Mouse (Mus musculus): ENCODE results near the gene Rpn1.
A peak's percentile ranks its signal among the peaks of the same experiment; 100 is the strongest.

Rpn1 gene

GRCm38 (mm10) chr6:88065968-88066367 is 18.3 kb upstream of the Rpn1 start:
- no peak for DNase-seq (ENCODE audit: low spot score)

DNA sequence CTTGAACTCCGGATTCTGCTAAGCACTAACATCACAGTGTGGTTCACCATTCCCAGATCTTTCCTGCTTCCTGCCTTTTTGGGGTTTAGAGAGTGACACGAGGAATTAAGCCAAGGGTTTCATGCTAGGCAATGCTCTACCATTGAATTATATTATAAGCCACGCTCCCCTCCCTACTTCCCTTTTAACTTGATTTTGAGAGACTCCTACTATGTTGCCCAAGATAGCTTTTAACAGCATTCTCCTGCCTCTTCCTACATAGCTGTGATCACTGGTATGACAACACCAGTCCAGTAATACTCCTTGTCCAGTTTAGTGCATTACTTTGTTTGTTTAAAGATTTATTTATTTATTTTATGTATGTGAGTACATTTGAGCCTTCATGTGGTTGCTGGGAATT is 16.6 kb upstream of the Rpn1 start:
- no peak for DNase-seq (ENCODE audit: low spot score)

DNA sequence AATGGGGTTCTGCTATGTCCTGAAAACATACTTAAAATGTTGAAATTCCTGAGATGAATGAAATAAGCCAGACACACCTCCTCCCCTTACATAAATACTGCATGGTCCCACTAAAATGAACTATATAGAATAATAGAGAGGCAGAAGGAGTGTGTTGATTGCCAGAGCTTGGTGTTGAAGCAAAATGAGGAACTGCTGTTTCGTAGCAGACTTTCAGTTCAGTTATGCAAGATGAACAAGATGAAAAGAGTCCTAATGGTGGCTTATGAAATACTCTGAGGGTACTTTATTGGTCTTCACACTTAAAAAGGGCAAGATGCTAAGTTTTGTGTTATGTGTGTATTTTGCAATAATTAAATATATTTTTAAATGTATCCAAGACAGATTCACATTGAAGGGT is 15.5 kb upstream of the Rpn1 start:
- DNase-seq (ENCODE audit: low spot score) = no peak

DNA sequence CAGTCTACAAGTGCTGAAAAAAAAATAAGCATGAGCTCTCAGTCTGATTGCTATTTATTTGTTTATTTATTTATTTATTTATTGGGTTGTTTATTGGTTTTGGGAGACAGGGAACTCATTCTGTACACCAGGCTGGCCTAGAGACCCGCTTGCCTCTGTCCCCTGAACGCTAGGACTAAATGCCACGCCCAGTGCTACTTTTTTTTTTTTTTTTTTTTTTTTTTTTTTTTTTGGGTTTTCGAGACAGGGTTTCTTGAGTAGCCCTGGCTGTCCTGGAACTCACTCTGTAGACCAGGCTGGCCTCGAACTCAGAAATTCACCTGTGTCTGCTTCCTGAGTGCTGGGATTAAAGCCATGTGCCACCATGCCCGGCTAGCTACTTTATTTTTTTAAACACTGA is 13.8 kb upstream of the Rpn1 start:
- no peak for DNase-seq (ENCODE audit: low spot score)

- peak; percentile 90 for DNase-seq (ENCODE audit: low spot score)
Observed at GRCm38 (mm10) chr6:88071216-88071615, 13.1 kb upstream of the Rpn1 start.

- peak; percentile 97 for DNase-seq (ENCODE audit: low spot score)
Observed at GRCm38 (mm10) chr6:88074752-88075554, 9.3 kb upstream of the Rpn1 start.

- no peak for DNase-seq (ENCODE audit: low spot score)
Observed at GRCm38 (mm10) chr6:88075960-88076517, 8.2 kb upstream of the Rpn1 start.

DNA sequence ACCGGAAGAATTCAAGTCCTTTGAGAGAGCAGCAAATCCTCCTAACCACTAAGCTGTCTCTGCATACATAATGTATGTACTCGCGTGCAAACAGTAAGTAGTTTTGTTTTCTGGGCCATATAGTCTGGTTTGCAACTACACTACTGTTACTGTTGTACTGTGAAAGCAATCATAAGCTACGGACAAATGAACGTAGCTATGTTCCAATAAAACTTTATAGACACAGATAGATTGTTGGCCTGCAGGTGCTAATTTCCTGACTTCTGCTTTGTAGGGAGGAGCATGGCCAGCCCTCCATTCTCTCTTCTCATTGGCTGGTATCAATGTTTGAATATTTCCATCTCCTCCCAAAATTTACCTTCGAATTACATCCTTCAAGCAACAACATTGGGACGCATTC is 1.2 kb upstream of the Rpn1 start:
- no peak for DNase-seq (ENCODE audit: low spot score)

GRCm38 (mm10) chr6:88083672-88084071 is 610 bp upstream of the Rpn1 start:
- DNase-seq (ENCODE audit: low spot score) = no peak

GRCm38 (mm10) chr6:88088971-88089370 is 4.7 kb downstream of the Rpn1 start:
- no peak for DNase-seq (ENCODE audit: low spot score)

GRCm38 (mm10) chr6:88095377-88095776 is 11.1 kb downstream of the Rpn1 start:
- DNase-seq (ENCODE audit: low spot score) = no peak

DNA sequence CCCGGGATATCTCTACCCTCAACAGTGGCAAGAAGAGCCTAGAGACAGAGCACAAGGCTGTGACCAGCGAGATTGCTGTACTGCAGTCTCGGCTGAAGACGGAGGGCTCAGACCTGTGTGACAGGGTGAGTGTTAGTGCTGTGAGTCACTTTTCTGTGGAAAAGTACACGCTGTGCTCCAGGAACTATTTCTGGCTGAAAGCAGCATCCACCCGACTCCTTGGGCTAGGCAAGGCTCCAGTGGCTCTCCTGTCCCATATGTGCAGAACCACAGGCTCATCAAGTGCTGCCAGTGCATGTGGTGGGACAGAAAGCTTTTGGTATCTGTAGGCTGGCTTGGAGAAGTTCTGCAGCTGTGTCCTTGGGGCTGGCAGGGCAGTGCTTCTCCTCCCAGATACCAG is 17.8 kb downstream of the Rpn1 start:
- DNase-seq (ENCODE audit: low spot score) = no peak

DNA sequence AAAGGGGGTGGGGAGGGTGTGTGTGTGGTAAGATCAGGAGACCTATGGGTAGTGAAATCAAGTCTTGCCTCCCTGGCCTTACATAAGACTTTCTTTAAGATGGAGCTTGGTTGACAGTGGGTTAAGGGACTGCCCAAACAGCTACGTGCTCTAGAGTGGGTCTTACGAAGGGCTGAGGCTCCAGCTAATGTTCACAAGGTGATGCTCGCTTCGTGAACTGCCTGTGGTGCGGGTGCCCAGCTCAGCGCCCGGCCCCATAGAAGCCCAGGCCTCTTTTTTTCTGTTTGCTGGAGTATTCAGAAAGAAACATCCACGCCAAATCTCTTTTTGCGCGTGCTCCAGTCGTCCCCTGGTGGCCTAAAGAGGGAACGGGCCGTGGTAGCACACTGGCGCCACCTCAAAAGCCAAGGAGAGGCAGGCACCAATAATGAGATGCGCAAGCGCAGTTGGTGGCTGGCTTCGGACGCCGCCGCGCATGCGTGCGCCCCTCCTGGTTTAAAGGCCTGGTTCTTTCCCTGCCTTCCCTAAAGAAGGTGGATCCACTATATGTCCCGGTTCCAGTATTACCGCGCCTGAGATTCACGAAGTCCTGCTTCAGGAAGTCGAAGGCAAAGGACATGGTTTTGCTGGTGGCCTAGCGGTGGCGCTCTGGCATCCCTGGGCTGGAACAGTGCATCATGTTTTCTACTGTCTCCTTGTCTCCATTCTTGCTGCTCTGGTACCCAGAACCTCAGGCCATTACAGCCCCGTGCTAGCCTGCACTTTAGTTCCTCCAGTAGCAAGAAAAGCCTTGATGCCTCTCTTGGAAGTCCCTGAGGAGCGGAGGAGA is 21.7 kb downstream of the Rpn1 start:
- peak; percentile 83 for DNase-seq (ENCODE audit: low spot score)

- no peak for DNase-seq (ENCODE audit: low spot score)
Observed at GRCm38 (mm10) chr6:88106612-88107123, 22.4 kb downstream of the Rpn1 start.

DNA sequence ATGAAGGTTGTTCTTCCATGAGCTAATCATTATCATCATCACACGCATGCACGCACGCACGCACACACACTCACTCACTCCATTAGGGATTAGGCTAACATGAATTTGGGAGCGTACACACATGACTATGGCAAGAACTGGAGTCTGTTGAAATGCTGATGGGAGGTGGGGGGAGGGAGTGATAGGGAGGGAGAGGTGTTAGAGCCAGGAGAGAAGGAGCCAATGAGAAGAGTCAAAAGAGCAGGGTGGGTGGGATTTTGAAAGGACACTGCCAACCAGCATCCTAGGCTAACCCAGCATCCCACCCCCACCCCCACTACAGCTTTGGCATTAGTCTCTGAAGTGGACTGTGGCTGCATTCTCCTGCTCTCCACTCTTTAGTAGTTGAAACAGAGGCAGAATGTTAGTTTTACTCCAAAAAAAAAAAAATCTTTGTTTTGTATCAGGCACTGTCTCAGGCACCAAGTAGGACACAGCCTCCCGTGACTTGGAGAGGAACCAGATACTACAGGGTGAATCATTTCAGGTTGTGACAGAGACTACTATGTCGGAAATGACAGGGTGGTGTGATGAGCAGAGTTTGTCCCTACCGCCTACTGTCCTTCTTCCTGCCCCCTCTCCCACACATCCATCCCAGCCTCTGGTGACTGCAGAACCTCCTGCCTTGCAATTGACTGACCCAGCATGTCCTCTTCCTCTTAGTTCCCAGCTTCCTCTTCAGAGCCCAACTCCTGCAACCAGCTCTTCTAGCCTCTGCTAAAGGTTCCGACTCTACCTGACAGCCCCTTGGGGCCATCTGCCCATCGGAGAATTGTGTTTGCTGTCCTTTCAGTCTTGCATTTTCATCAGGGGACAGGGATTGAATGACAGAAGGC is 23.6 kb downstream of the Rpn1 start:
- no peak for DNase-seq (ENCODE audit: low spot score)

DNA sequence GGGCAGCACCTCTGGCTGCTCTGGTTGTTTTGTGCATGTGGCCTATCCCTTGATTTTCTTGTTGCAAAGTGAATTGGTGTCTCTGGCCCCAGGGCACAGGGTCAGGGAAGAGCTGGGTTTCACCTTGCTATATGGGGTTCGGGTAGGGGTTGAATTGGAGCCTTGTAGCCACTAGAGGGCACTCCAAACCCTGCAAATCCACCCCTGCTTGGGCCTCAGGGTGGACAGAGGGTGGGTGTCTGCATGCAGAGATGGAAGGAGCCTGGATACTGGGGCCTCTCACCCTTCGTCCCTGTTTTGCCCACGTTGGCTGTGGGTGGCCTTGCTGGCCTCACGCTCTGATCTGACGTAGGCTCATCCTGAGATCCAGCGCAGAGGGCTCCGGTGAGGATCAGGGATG is 28.9 kb downstream of the Rpn1 start:
- DNase-seq (ENCODE audit: low spot score) = peak; percentile 43

DNA sequence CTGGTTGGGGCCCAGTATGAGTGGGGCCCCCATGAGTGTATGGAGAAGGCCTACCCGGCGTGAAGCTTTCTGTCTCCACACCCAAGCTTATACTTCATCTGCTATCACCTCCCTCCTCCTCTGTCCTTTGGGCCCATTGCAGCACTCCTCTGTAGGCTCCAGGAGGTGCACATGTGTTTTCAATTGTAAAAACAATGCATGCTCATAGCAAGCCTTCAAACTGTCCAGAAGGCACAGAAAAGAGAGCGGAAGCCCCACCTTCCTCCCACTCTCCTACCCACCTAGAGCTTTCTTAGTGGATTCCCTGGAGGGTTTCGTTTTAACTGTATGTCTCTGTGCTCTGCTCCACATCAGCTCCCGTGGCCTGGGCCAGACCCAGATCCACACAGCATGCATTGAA is 30.1 kb downstream of the Rpn1 start:
- DNase-seq (ENCODE audit: low spot score) = no peak

DNA sequence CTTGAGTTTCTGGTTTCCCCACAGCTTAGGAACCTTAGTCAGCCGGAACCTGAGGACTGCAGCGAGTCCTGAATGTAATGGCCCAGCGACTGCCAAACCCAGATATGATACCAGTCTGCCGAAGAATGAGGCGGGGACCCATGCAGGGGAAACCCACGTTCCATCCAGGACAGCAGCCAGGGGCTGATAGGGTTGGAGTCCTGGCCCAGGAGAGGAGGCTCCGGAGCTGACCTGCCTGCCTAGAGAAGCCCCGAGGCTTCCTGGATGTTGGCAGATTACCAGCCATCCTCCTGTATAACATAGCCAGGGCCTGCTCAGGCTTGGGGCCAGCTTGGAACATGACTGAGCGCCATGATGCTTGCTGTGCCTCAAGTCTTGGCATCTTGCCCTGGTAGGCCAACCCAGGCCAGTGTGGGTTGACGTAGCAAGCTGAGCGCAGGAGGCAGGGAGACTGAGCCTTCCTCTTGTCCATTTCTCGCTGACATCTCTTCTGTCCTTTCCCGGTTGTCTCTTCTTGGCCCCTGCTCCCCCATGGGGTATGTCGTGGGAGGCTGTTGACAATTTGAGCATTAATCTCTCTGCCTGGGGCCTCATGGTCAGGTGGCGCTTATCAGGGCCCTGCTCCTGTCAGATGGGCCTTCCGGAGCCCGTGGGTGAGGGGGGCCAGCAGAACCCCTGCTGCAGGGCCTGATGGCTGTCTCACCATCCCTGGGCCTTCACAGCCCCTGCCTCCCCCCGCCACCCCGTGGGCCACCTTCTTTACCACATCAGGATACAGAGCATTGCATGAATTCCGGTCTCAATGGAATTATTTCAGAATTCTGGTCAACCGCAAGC is 32.3 kb downstream of the Rpn1 start:
- no peak for DNase-seq (ENCODE audit: low spot score)

DNA sequence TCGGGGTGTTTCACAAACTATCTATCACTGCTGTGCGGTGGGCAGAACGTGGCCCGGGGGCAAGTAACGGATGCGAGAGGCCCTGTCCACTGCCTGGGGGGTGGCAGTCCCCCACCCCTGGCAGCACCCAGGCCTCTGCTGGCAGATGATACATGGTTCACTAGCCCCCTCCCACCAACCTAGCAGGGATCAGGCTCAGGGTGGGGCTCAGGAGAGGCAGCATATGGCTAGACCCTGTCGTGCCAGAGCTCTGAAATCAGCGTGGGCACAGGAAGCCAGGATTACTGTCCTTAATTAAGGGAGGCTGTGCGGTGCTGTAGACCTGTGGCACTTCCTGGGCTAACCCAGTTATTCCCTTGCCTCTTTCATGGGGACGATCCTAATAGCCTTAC is 32.9 kb downstream of the Rpn1 start:
- no peak for DNase-seq (ENCODE audit: low spot score)

DNA sequence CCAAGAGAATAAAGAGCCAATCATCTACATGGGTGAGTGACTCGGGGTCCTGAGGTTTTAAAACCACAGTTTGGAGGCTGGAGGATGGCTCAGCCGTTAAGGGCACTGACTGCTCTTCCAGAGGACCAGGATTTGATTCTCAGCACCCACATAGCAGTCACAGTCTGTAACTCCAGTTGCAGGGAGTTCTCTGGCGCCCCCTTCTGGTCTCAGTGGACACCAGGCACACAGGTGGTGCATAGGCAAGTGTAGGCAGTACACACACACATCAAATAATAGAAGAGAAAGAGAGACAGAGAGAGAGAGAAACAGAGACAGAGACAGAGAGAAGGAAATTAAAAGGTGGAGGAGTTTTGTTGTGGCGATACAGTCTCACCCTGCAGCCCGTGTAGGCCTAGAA is 35.0 kb downstream of the Rpn1 start:
- no peak for DNase-seq (ENCODE audit: low spot score)

DNA sequence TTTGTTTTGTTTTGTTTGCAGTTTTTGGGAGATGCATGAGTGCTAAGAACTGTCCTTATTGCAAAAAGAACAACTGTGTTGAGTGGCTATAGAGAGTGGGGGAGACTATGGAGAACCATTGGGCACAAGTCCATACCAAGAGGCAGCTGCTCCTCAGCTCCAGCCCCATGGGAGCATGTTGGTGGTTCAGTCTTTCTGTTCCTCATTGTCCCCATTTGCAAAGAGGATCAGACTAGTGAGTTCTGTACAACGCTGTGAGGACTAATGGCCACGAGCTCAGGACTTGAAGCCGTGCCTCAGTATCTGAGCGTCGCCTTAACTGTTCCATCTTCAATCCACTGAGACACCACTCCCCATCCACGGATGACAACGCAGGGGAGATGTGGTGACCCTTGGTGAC is 36.5 kb downstream of the Rpn1 start:
- DNase-seq (ENCODE audit: low spot score) = no peak

All from yolk sac, embryonic 10.5 days (tissue).